Mouse (Mus musculus) liver, embryonic 14.5 days (tissue): ENCODE measurements at regions not wholly inside any gene's neighbourhood (a gene's known extent, or its start where the extent isn't known, plus 50 kb on each side); places are given as distances from the start of the nearest gene placed in this dataset.
A peak's percentile ranks its signal among the peaks of the same experiment; 100 is the strongest.

Experiments
- ATAC-seq: fragments of 200-750 bp; cut with Nextera tagmentation; 2 replicates; pipeline ENCODE4 v1.8.0; 2017; ENCODE audit warnings: moderate number of reproducible peaks, mild to moderate bottlenecking, moderate library complexity; ENCODE audit not compliant: insufficient read depth
- DNase-seq, 3 experiments: peaks; one replicate each; pipeline ENCODE4 v3.0.0-alpha.2; 2012 to 2013; ENCODE audit warnings: low read depth in 3 of 3, low spot score in 3 of 3
- H3K27ac ChIP-seq: fragments of 300-500 bp; sonication (generic); 2 replicates; pipeline ENCODE4 v1.5.1; 2014; ENCODE audit warnings: moderate library complexity, mild to moderate bottlenecking, control low read depth, inconsistent platforms
- H3K27me3 ChIP-seq: fragments of 300-500 bp; sonication (generic); 2 replicates; pipeline ENCODE4 v1.6.1; 2014; ENCODE audit warnings: mild to moderate bottlenecking, low read length, moderate library complexity; ENCODE audit not compliant: control insufficient read depth, insufficient read depth
- H3K36me3 ChIP-seq: fragments of 300-500 bp; sonication (generic); replicated peaks from 2 replicates; pipeline ENCODE4 v1.6.1; 2014; ENCODE audit warnings: low read depth; ENCODE audit not compliant: control insufficient read depth, insufficient read depth
- H3K4me1 ChIP-seq, 2 experiments: fragments of 200-500 bp in 1 of 2; fragments of 300-500 bp in 1 of 2; sonication (generic) in 1 of 2; replicated peaks; 2 replicates each; pipeline ENCODE4 v1.6.1; 2012 to 2014; ENCODE audit warnings: antibody characterized with exemption in 1 of 2, inconsistent platforms in 1 of 2, low read length in 1 of 2; ENCODE audit not compliant: control insufficient read depth in 2 of 2, insufficient read depth in 2 of 2
- H3K4me2 ChIP-seq: fragments of 300-500 bp; sonication (generic); 2 replicates; pipeline ENCODE4 v1.6.1; 2014; ENCODE audit warnings: low read depth, mild to moderate bottlenecking, control low read depth, moderate library complexity
- H3K4me3 ChIP-seq, 2 experiments: fragments of 200-500 bp in 1 of 2; fragments of 300-500 bp in 1 of 2; sonication (generic) in 1 of 2; 2 replicates each; pipeline ENCODE4 v1.5.1; 2012 to 2014; ENCODE audit warnings: low read depth in 2 of 2, low read length in 2 of 2, mild to moderate bottlenecking in 2 of 2, control low read depth in 1 of 2, inconsistent platforms in 1 of 2, moderate library complexity in 1 of 2; ENCODE audit not compliant: insufficient read depth in 1 of 2
- H3K9ac ChIP-seq: fragments of 300-500 bp; sonication (generic); replicated peaks from 2 replicates; pipeline ENCODE4 v1.6.1; 2014; ENCODE audit warnings: mild to moderate bottlenecking, control low read depth, moderate library complexity
- H3K9me3 ChIP-seq: fragments of 300-500 bp; sonication (generic); 2 replicates; pipeline ENCODE4 v1.6.1; 2016; ENCODE audit warnings: low read length, mixed read lengths; ENCODE audit not compliant: control insufficient read depth
- CTCF ChIP-seq: IDR thresholded peaks from 2 replicates; pipeline ENCODE4 v1.5.1; 2016; ENCODE audit warnings: antibody characterized with exemption, low read depth, control low read depth
- EP300 ChIP-seq: IDR thresholded peaks from 2 replicates; pipeline ENCODE4 v1.6.1; 2016; ENCODE audit warnings: antibody characterized with exemption, low read depth
- WGBS: fragments of 180-500 bp; shearing (Covaris S2); extraction: QIAGEN DNeasy Blood & Tissue Kit; methylation state at CpG from one replicate; pipeline ENCODE4 v1.1.7; 2014; ENCODE audit not compliant: insufficient replicate concordance; 5-methylcytosine and 5-hydroxymethylcytosine counted together

- peak overlapping the region; percentile 81 for H3K4me2 ChIP-seq
- peak overlapping the region; percentile 21 for H3K27ac ChIP-seq
- peak; percentile 55 for ATAC-seq
- peak overlapping the region; percentile 76 for H3K9ac ChIP-seq
- H3K27me3 ChIP-seq: no peaks in the 10 kb centered on the region
- WGBS: under 1% methylated on average over 33 of the region's 33 CpGs
- peak overlapping the region; percentile 41 to 61 for H3K4me3 ChIP-seq
- H3K36me3 ChIP-seq: no peaks in the 10 kb centered on the region
- no peaks in the 10 kb centered on the region for H3K9me3 ChIP-seq
- TF ChIP-seq EP300 (no peak), CTCF (no peak)
- no peak for DNase-seq
- peaks cover 6 to 21% of the 10 kb centered on the region in 2 experiments for H3K4me1 ChIP-seq
These were observed 87.9 kb upstream of the Tmem189 start for GRCm38 (mm10) chr2:167777331-167778085.

- 71% methylated on average over 24 of the region's 24 CpGs for WGBS
- H3K4me1 ChIP-seq: peaks cover 2 to 18% of the 10 kb centered on the region in 2 experiments; a peak in 2 of 4 replicates
- H3K9me3 ChIP-seq: no peaks in the 10 kb centered on the region
- DNase-seq (no peak), ATAC-seq (no peak)
- TF ChIP-seq EP300 (no peak), CTCF (no peak)
- no peak overlapping the region for H3K4me3 ChIP-seq
- no peak overlapping the region for H3K9ac ChIP-seq
- peak overlapping the region; percentile 81; the same call in 1 of the 2 replicates for H3K4me2 ChIP-seq
- no peak overlapping the region for H3K27ac ChIP-seq
- no peaks in the 10 kb centered on the region for H3K36me3 ChIP-seq
- no peaks in the 10 kb centered on the region for H3K27me3 ChIP-seq
These were observed 86.9 kb upstream of the Tmem189 start for GRCm38 (mm10) chr2:167776251-167777168.

GRCm38 (mm10) chr2:167775218-167775915 is 85.7 kb upstream of the Tmem189 start:
- no peaks in the 10 kb centered on the region for H3K36me3 ChIP-seq
- no peak overlapping the region for H3K27ac ChIP-seq
- H3K27me3 ChIP-seq: no peaks in the 10 kb centered on the region
- no peak overlapping the region for H3K4me3 ChIP-seq
- H3K9ac ChIP-seq: no peak overlapping the region
- no peak for DNase-seq
- peak; percentile 14; the same call in 1 of the 2 replicates for ATAC-seq
- 41% methylated on average over 20 of the region's 20 CpGs for WGBS
- TF ChIP-seq CTCF: no peak
- no peak for TF ChIP-seq EP300
- H3K4me2 ChIP-seq: peak overlapping the region; percentile 13; the same call in 1 of the 2 replicates
- peaks cover 2 to 18% of the 10 kb centered on the region in 2 experiments; a peak in 2 of 4 replicates for H3K4me1 ChIP-seq
- H3K9me3 ChIP-seq: no peaks in the 10 kb centered on the region

GRCm38 (mm10) chr2:167774806-167775179 is 85.2 kb upstream of the Tmem189 start:
- peaks cover 2 to 18% of the 10 kb centered on the region in 2 experiments; a peak in 2 of 4 replicates for H3K4me1 ChIP-seq
- TF ChIP-seq CTCF (no peak), EP300 (no peak)
- DNase-seq: no peak
- H3K4me2 ChIP-seq: peak overlapping the region; percentile 13; the same call in 1 of the 2 replicates
- peak; percentile 25; the same call in 1 of the 2 replicates for ATAC-seq
- WGBS: 32% methylated on average over 10 of the region's 10 CpGs
- no peak overlapping the region for H3K27ac ChIP-seq
- no peak overlapping the region for H3K9ac ChIP-seq
- no peaks in the 10 kb centered on the region for H3K36me3 ChIP-seq
- no peak overlapping the region for H3K4me3 ChIP-seq
- H3K27me3 ChIP-seq: no peaks in the 10 kb centered on the region
- H3K9me3 ChIP-seq: no peaks in the 10 kb centered on the region
